Mouse (Mus musculus) testis, adult 2 months (tissue): ENCODE measurements around the gene Dstyk.

Experiments used
- CTCF ChIP-seq: fragments of 200-500 bp; IDR thresholded peaks from 2 replicates; pipeline ENCODE4 v1.5.1; 2012; ENCODE audit warnings: low read depth, mild to moderate bottlenecking, inconsistent platforms, low read length, moderate library complexity; ENCODE audit not compliant: control insufficient read depth, insufficient read depth, insufficient replicate concordance
- POLR2A ChIP-seq: fragments of 200-500 bp; IDR thresholded peaks from 2 replicates; pipeline ENCODE4 v1.6.1; 2012; ENCODE audit warnings: low read depth, mild to moderate bottlenecking, inconsistent platforms, low read length, moderate library complexity; ENCODE audit not compliant: control insufficient read depth

GRCm38 (mm10) chr1:132511521-132511920 is 94.2 kb downstream of the Dstyk start:
- TF ChIP-seq CTCF (no peak), POLR2A (no peak)
